Mouse (Mus musculus): ENCODE results near the gene Atp1a1.

Gene Atp1a1

DNA sequence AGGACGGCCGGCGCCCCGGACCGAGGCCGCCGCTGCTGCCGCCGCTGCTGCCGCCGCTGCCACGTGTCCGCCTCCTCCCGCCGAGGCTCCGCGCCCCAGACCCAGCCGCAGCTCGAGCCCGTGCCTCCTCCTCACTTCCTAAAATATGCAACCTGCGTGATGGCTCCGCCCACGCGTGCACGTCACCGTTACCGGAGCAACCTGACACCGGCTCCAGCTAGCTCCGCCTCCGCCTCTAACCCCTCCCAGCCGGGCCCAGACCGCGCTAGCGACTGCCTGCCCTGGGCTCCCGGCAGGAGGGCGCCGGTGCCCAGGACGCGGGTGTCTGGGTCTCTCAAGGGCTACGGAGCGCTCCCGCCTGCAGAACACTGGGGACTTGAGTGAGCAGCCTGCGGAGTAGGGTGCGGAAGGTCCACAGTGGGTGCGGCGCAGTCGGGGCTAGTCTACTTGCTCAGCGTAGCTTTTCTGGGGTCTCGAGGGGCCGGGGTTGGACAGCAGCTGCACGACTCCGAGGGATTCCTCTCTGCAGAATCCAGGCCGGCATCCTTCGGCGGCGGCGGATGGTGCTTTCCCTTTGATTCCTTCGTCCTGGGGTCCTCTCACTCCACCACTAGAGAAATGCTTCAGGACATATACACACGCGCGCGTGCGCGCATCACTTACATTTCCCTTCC is at the start of gene Atp1a1:
Gene Atp1a1 (minus strand): TSS at position 135 of the 674 bp plus-strand sequence.
- DNase-seq: peak; percentile 99

DNA sequence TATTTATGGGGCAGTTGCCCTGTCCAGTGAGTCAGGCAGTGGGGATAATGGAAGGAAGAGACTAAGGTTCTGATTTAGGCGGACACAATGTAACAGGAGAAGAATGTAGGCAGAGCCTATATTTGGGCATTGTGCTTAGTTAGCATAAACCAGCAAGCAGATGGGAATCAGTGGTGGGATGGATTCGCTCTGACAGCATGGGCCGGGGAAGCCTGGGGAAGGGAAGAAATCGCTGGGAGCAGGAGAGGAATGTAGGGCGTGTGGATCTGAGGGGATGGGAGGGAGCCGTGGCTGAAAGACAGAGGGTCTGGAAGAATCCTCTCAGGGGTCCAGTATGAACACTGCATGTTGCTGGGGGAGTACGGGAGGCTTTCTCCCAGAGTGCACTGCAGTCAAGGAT is 49.0 kb upstream of the Atp1a1 start:
- DNase-seq: no peak

DNA sequence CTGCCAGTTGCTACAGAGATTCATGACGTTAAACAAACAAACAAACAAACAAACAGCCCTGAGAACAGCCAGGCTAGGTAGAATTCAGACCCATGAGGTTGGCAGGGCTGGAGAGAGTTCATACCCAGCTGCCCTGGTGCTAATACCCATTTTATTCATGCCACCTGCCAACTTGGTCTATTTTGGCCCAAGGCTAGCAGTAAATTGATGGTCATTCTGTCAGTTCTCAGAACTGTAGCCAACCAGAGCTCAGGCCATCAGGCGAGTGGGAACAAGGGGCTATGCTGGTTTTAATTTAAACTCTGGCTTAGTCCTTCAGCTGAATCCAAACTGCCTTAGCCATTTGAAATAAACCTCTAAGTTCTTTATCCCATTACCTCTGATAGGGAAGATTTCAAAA is 48.5 kb upstream of the Atp1a1 start:
- no peak for DNase-seq

GRCm38 (mm10) chr3:101650328-101650727 is 45.8 kb upstream of the Atp1a1 start:
- DNase-seq: no peak

DNA sequence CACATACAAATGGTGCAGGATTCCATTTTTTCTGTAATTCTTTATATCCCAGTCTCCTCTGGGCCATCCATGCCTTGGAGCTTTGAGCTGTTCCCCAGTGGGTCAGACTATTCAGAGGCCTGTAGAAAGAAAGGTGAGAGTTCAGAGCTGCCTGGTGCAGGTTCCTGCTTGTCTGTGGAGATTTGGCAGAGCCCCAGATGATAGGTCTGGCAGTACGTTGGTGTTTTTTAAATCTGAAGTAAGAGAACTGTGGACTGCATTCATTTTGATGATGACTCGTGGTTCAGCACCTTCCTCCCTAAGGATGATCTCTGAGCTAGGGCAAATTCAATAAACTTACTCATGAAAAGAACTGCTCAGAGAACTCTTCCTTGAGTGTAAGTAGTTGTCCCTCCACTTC is 44.8 kb upstream of the Atp1a1 start:
- no peak for DNase-seq

DNA sequence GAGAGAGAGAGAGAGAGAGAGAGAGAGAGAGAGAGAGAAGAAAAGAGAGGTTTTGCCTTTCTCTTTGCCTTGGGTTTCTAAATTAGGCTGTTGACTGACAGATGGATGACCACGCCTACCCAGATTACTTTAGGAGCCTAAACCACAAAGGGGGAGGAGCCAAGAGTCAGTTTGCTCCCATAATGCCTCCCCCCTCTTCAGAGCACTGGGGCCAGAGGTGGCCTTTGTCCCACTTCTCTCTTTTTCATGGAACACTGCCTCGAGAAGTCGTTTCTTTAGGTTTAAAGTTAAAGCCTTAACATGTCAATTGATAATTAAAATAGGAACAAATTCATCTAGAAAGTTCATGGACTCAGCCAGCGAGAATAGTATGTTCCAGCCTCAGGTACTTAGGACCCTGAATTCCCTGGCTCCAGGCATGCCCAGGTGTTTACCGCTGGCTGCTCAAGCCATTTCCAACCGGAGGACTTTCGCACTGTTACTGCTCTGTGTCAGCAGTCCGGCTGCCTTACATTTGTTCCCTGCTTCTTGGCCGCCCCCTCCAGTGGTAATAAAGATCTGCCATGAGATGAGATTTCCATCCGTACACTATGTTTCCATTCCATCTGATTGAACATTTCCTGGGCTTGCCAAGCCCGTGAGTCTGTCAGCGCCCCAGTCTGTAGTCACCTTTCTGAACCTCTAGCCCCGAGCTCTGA is 43.8 kb upstream of the Atp1a1 start:
- peak; percentile 42 for DNase-seq

DNA sequence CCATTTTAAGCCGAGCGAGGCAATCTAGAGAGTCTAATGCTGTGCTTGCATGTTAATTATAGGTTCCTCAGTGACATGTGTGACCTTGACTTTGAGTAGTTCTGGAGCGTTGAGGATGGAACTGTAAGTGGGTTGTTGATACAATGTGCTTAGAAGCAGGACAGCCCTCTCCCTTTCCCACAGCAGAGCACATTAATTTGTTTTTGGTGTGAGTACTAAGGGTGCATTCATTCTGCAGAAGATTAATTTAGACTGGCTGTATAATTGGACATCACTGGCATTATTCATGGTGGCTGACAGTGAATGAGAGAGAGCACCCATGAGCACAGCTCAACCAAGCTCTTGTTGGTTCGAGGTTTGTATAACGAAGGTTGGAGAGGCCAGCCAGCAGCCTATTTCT is 42.3 kb upstream of the Atp1a1 start:
- DNase-seq: no peak

DNA sequence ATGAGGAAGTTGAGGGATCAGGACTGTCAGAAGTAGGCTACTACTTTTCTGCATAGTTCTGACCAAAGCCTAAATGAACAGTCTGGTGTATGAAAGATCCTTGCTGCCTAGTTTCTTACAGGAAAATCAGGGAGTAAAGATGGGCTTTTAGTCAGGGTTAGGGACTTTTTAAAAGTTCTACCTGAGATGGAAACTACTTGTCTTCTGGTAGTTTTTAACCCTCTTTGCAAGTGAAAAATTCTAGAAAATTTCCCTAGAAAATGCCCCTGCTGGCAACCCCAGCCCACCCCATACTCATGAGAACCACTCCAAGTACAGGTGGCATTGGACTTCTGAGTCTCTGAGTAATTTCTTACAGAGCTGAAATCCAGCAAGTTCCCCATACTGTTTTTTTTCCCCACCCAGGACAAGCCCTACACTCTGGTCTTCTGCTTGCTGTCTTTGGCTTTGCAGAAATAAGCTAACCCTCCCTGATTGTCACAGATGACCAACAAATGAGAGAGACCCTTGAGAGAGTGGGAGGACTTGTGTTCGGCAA is 41.2 kb upstream of the Atp1a1 start:
- no peak for DNase-seq

DNA sequence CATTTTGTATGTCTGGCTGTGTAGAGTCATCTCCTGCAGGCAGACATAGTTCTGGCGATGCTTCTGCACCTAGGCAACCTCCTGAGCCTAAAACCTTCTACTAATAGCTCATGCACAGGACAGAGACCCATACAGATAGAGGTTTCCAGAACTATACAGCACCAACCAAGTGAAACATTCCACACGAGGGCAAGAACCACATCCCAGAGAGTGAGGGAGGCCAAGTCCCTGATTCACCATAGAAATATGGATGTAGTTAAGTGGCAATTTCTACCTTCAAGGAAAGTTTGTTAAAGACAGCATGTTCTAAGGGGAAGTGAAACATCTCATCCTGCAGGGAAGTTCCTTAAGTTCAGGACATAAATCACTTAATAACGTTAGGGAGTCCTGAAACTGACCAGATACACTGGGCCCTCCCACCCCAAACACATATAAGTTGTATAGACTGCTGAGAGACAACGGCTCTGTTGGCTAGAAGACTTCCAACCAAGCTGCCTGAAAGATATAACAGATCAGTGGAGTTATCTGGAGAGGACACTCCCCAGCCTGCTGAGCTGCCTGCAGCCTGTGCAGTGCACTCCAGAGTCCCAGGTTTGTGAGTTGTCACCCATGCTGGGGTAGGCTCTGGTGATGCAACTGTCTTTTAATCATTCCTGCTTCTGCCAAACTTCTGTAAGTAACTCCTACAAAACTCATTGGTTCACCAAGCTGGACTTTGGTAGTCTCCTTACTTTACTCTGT is 39.7 kb upstream of the Atp1a1 start:
- no peak for DNase-seq

DNA sequence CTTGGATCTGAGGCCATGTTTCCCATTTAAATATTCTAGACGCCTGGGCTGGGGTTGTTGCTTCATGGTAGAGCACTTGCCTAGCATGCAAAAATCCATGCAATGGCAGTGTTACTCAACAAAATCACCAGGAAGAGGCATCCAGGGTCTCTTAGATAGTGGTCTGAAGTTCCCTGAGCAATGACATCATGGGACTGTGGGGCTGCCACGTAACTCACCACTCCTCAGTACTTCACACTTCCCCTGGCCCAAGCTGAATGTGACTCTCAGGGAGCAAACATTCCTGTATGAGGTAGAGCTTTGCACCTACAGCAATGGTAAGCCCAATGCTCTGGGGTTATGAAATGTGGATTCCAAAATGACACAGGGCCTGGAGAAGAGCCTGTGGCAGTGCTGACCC is 38.8 kb upstream of the Atp1a1 start:
- no peak for DNase-seq

DNA sequence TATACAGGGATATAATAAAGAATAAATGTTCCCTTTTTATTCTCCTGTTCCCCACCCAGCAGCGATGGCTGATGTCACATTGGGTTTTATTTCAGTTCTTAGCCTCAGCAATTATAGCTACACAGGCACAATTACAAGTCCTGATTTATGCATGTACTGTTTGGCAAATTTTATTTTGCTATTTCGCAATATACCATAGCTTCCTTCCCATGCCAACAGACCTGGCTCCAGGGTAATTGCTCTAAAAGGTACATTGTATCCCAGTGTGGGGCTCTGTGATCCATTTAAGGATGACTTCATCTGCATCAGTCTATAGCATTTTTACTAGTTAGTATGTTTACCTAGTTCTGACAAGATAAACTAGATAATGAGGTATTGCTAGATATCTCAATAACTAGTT is 33.7 kb upstream of the Atp1a1 start:
- DNase-seq: no peak

GRCm38 (mm10) chr3:101636510-101636909 is 32.0 kb upstream of the Atp1a1 start:
- no peak for DNase-seq

DNA sequence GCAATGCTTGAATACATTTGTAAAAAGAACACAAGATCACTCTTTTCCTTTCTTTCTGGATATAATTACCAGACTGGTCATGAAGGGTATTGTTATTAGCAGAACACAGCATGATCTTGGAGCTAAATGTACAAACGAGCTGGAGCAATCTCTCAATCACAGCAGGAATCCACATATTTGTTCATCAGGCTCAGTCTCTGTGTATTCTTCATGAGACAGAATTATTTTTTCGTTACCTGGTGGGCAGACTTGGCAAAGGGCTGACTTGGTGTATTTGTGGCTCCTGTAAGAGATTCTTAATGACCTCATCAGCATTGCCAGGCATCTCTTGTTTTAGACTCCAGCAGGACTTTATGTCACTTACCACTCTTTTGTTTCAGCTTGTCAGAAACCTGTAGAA is 31.6 kb upstream of the Atp1a1 start:
- DNase-seq: no peak

DNA sequence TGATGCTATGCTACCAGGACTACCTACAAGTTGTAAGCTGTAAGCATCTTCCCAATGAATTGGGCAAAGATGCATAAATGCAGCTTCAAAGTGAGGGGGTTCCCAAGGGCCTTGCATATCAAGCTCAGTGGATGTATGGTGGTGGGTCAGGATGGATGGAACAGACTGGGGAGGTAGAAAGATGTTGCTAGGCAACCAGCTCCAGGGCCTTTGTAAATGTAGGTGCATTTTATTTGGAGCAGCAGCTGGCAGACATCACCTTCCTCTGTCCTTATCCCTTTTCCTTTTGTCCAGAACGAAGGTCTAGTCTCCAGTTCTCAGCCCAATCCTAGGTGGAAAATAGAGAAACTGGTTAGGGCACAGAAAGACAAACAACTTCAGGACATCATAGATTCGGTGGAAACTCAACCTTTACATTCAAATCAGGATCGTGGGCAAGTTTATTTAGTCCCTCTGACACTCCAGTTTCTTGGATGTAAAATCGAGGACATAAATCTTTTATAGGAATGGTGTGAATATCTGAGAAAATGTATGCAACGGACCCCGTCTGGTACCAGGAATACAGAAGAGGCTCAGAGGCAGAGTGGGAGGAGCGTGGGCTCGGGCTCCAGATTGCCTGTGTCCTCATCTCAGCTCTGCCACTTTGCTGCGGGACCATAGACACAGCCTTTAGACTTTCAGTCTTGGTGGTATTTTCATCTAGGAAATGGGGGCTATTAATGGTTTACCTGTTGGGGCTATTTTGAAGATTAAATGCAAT is 29.8 kb upstream of the Atp1a1 start:
- DNase-seq: no peak

DNA sequence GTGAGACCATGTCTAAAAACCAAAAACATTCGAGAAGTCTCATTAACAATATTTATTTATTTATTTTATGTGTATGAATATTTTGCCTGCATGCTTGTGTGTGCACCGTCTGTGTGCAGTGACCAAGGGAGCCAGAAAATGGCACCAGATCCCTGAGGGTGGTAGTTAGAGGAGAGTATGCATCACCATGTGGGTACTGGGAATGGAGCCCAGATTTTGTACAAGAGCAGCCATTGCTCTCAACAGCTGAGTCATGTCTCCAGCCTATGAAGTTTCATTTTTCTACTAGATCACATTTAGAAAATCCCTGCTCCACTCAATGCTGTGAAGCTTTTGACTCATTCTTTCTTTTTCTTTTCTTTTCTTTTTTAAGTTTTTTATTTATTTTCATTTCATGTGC is 23.8 kb upstream of the Atp1a1 start:
- DNase-seq: no peak

DNA sequence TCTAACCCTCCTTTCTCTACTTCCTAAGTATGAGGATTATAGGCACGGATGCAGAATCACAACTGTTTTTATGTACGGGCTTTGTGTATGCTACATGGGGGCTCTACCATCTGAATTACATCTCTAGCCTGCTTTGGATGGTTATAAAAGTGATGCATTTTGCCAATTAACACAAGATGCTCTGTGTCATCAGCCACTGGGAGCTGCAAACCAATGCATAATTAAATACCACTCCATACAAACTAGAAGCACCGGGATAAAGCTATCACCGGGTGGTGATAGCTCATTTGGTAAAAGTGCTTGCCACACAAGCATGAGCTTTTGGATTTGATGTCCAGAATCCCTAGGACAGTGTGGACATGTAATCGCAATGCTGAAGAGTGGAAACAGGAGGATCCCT is 19.8 kb upstream of the Atp1a1 start:
- no peak for DNase-seq

- no peak for DNase-seq
These were observed 14.5 kb upstream of the Atp1a1 start for GRCm38 (mm10) chr3:101619017-101619416.

DNA sequence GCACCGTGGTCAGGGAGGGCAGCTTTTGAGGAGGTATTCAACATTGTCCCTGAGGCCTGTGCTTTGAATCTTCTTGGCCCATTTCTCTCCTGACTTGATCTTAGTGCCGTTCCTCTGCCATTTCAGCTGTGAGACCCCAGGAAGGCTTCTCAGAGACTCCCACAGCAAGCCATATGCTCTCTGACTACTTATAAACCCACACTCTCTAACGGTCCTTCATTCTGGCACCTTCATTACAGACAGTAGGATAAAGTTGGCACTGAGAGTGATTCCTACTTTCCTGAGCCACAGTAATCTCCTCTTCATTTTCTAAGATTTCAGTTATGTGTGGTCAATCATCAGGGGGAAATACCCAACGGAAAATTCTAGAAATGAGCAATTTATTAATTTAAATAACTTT is 14.0 kb upstream of the Atp1a1 start:
- DNase-seq: no peak

GRCm38 (mm10) chr3:101617451-101617850 is 13.0 kb upstream of the Atp1a1 start:
- no peak for DNase-seq

DNA sequence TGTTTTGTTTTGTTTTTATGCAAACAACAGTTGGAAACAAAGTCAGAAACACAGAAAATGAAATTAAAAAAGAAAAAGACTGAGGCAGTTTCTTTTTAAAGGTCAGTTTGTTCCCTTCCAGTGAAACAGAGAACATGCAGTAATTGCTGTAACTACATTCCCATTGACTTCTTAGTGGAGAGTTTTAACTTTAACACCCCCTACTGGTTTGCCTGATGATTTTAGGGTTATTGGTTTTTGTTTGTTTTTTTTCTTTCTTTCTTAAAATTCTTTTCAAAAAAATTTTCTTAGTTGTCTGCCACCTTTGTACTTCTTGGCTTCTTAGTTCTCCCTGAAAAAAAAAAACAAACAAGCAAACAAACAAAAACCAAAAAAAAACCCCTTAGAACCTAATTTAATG is 12.5 kb upstream of the Atp1a1 start:
- DNase-seq: no peak

DNA sequence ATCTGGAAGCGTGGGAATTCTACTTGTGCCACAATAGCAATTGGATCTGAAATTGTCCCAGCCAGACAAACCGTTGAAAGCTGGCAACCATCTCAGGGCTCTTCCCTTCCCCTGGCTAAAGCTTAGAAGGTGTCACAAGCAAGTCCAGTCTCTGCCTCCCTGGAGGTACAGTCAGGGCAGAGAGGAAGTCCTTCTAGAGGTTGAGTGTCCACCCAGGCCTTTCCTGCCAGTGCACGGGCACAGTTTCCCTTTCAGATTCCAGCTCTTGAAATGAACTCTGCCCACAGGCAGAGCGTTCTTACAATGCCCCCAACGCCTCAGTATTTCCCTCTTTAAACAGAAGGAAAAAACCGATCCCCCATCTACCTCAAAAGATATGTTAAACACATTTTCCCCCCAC is 11.4 kb upstream of the Atp1a1 start:
- DNase-seq: peak; percentile 43

GRCm38 (mm10) chr3:101611813-101612491 is 7.5 kb upstream of the Atp1a1 start:
- no peak for DNase-seq

Measured in lung, postnatal 36 days (tissue).